Mouse (Mus musculus) forebrain, postnatal 0 days (tissue): ENCODE measurements around the gene Slco4c1. TPM values are rescaled to one million over a fixed set of nuclear protein-coding genes. Genes with fewer than 3 reads are reported as not detected.

ENCODE experiments used
- ATAC-seq: fragments of 200-750 bp; cut with Nextera tagmentation; 2 replicates; pipeline ENCODE4 v1.8.0; 2017; ENCODE audit warnings: mild to moderate bottlenecking, moderate library complexity
- DNase-seq: peaks from one replicate; pipeline ENCODE4 v3.0.0-alpha.2; 2015
- H3K27ac ChIP-seq: fragments of 300-500 bp; sonication (generic); 2 replicates; pipeline ENCODE4 v1.5.1; 2014; ENCODE audit warnings: low read depth, mild to moderate bottlenecking, antibody characterized with exemption, low read length, moderate library complexity, mixed read lengths
- H3K27me3 ChIP-seq: fragments of 300-500 bp; sonication (generic); 2 replicates; pipeline ENCODE4 v1.6.1; 2014; ENCODE audit warnings: mild to moderate bottlenecking, low read length, mixed read lengths; ENCODE audit not compliant: insufficient read depth
- H3K36me3 ChIP-seq: fragments of 300-500 bp; sonication (generic); 2 replicates; pipeline ENCODE4 v1.6.1; 2014; ENCODE audit warnings: mild to moderate bottlenecking, moderate library complexity; ENCODE audit not compliant: insufficient read depth
- H3K4me1 ChIP-seq: fragments of 300-500 bp; sonication (generic); 2 replicates; pipeline ENCODE4 v1.6.1; 2014; ENCODE audit warnings: antibody characterized with exemption; ENCODE audit not compliant: insufficient read depth
- H3K4me2 ChIP-seq: fragments of 300-500 bp; sonication (generic); 2 replicates; pipeline ENCODE4 v1.6.1; 2014; ENCODE audit warnings: low read depth, mild to moderate bottlenecking, moderate library complexity
- H3K4me3 ChIP-seq: fragments of 300-500 bp; sonication (generic); 2 replicates; pipeline ENCODE4 v1.5.1; 2014; ENCODE audit warnings: low read depth, low read length, mixed read lengths
- H3K9ac ChIP-seq: fragments of 300-500 bp; sonication (generic); 2 replicates; pipeline ENCODE4 v1.6.1; 2014; ENCODE audit warnings: mild to moderate bottlenecking
- H3K9me3 ChIP-seq: fragments of 300-500 bp; sonication (generic); 2 replicates; pipeline ENCODE4 v1.6.1; 2016; ENCODE audit warnings: low read length
- CTCF ChIP-seq: sonication (generic); IDR thresholded peaks from 2 replicates; pipeline ENCODE4 v1.5.1; 2016; ENCODE audit warnings: antibody characterized with exemption, control low read depth, low read depth
- WGBS: fragments of 180-500 bp; shearing (Covaris S2); extraction: QIAGEN DNeasy Blood & Tissue Kit; methylation state at CpG from one replicate; pipeline ENCODE4 v1.1.7; 2014; 5-methylcytosine and 5-hydroxymethylcytosine counted together
- polyA plus RNA-seq: library from polyadenylated mRNA; unstranded; fragments of >200 nt; fragmentation: Nextera tagmentation; extraction: Ambion mirVana; gene quantifications from 2 replicates; pipeline ENCODE4 v1.2.1, GENCODE M21; 2015
- total RNA-seq: library from RNA; depleted of rRNA; stranded (reverse); fragments of >200 nt; gene quantifications from 2 replicates; pipeline ENCODE4 v1.2.3, GENCODE M21; 2014

The Slco4c1 gene
- total and polyA plus RNA-seq, 2 experiments from 2014 or later, result 0.62 to 1.5 TPM

DNA sequence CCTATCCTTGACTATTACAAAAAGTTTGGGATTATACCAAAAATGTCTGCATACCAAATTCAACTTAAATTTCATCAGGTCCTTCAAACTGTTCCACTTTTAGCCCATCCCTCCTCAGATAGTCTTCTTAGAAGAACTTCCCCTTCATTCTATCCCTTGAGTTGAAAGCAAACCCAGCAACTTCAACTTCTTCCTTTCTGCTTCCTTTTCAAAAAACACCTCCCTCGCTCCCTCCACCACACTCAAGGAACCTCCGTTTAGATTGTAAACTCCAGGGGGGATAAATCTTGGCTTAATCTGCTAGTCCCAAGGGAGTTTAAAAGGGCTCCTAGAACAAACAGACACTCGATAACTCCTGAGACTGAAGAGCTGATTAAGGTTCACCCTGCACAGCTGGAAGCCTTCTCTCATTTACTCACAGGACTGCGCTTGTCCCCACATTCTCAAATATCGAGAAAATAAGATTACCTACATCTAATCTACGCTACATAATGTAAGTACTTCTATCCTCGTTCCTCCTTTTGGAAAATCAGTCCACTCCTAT is 1.1 kb downstream of the Slco4c1 start:
- Histone ChIP-seq H3K4me2 (peak overlapping the region; percentile 87), H3K4me3 (peak overlapping the region; percentile 60), H3K36me3 (no peaks in the 10 kb centered on the region), H3K4me1 (no peaks in the 10 kb centered on the region), H3K27ac (no peak overlapping the region), H3K9ac (0 out of 2 replicates have a peak overlapping the region, but pooled peaks have one; percentile 68), H3K27me3 (no peaks in the 10 kb centered on the region), H3K9me3 (no peaks in the 10 kb centered on the region)
- DNase-seq (no peak), ATAC-seq (no peak)
- WGBS, result 15% methylated on average over 7 of the region's 7 CpGs
- TF ChIP-seq CTCF, result no peak

GRCm38 (mm10) chr1:96868722-96869121 is 3.2 kb downstream of the Slco4c1 start:
- no peak overlapping the region for H3K4me3 ChIP-seq
- TF ChIP-seq CTCF, result no peak

GRCm38 (mm10) chr1:96866002-96866401 is 6.0 kb downstream of the Slco4c1 start:
- Histone ChIP-seq H3K9ac (no peak overlapping the region), H3K27me3 (no peaks in the 10 kb centered on the region), H3K4me3 (no peak overlapping the region), H3K4me1 (no peaks in the 10 kb centered on the region), H3K9me3 (no peaks in the 10 kb centered on the region), H3K27ac (no peak overlapping the region), H3K4me2 (no peak overlapping the region), H3K36me3 (no peaks in the 10 kb centered on the region)
- ATAC-seq, result no peak
- WGBS, result 95% methylated on average over 4 of the region's 4 CpGs
- no peak for DNase-seq
- no peak for TF ChIP-seq CTCF

More at GRCm38 (mm10) chr1:96868722-96869121, 3.2 kb downstream of the Slco4c1 start:
- Histone ChIP-seq H3K4me2 (no peak overlapping the region), H3K36me3 (no peaks in the 10 kb centered on the region), H3K9me3 (no peaks in the 10 kb centered on the region), H3K27ac (no peak overlapping the region), H3K27me3 (no peaks in the 10 kb centered on the region), H3K4me1 (no peaks in the 10 kb centered on the region), H3K9ac (no peak overlapping the region)
- DNase-seq (no peak), ATAC-seq (no peak)
- WGBS, result 96% methylated on average over 1 of the region's 1 CpGs

GRCm38 (mm10) chr1:96864120-96864519 is 7.9 kb downstream of the Slco4c1 start:
- ATAC-seq (no peak), DNase-seq (no peak)
- Histone ChIP-seq H3K9ac (no peak overlapping the region), H3K27me3 (no peaks in the 10 kb centered on the region), H3K9me3 (no peaks in the 10 kb centered on the region), H3K4me1 (no peaks in the 10 kb centered on the region), H3K27ac (no peak overlapping the region), H3K36me3 (no peaks in the 10 kb centered on the region), H3K4me2 (no peak overlapping the region), H3K4me3 (no peak overlapping the region)
- WGBS, result 77% methylated on average over 2 of the region's 2 CpGs
- TF ChIP-seq CTCF, result no peak

DNA sequence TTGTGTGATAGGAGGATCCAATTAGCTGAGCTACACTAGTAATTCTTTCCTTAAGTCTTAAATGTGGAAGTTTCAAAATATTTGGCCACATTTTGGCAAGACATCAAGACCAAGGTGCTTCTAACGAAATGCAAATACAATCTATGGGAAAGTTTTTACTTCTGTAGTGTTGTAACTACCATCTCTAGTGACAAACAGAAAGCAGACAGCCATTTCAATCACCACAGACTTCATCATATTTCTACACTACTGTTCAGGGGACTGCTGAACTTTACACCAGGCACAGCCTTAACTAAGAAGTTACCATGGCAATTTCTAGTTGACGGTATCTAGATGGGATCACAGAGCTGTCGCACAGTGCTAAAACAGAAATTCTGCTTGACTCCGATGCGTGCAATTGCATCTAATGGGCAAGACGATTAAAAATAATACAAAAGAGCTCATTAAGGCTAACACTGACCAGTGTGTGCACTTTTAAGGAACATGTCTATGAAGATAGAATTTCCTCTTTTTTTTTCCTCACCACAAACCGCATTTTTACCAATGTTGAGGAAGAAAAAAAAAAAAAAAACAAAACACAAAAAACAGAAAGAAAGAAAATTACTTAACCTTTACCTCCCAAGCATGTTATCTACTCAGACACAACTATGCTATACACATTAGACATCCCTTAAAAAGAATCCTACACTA is 11.8 kb downstream of the Slco4c1 start:
- Histone ChIP-seq H3K27ac (no peak overlapping the region), H3K27me3 (no peaks in the 10 kb centered on the region), H3K36me3 (no peaks in the 10 kb centered on the region), H3K4me2 (no peak overlapping the region), H3K9me3 (no peaks in the 10 kb centered on the region), H3K4me1 (no peaks in the 10 kb centered on the region), H3K4me3 (no peak overlapping the region), H3K9ac (no peak overlapping the region)
- 82% methylated on average over 7 of the region's 7 CpGs for WGBS
- DNase-seq (no peak), ATAC-seq (no peak)
- no peak for TF ChIP-seq CTCF

DNA sequence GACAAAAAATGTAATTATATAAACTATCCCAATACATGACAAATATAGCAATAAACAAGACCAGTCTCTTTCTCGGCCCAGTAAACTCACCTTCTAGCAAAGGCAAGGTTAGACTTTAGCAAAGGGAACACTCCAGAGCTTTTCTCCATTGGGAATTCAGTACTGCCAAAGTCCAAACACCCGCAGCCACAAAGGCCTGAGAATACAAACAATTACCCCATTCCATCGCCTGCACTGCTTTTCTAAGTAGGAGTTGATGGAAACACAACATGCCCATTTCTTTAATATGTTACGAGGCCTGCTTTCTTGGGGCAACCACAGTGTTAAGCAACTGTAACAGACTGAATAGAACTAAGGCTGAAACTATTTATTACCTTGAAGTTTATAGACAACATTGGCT is 18.4 kb downstream of the Slco4c1 start:
- no peak overlapping the region for H3K27ac ChIP-seq
- no peak overlapping the region for H3K9ac ChIP-seq
- TF ChIP-seq CTCF, result no peak
- H3K36me3 ChIP-seq, result no peaks in the 10 kb centered on the region
- 74% methylated on average over 4 of the region's 4 CpGs for WGBS
- ATAC-seq (no peak), DNase-seq (no peak)
- no peaks in the 10 kb centered on the region for H3K4me1 ChIP-seq
- no peak overlapping the region for H3K4me3 ChIP-seq
- no peaks in the 10 kb centered on the region for H3K9me3 ChIP-seq
- H3K4me2 ChIP-seq, result no peak overlapping the region
- H3K27me3 ChIP-seq, result no peaks in the 10 kb centered on the region

- Histone ChIP-seq H3K27ac (no peak overlapping the region), H3K4me3 (no peak overlapping the region), H3K4me2 (no peak overlapping the region), H3K36me3 (no peaks in the 10 kb centered on the region), H3K9ac (no peak overlapping the region), H3K9me3 (no peaks in the 10 kb centered on the region), H3K4me1 (no peaks in the 10 kb centered on the region), H3K27me3 (no peaks in the 10 kb centered on the region)
- 79% methylated on average over 4 of the region's 4 CpGs for WGBS
- DNase-seq (no peak), ATAC-seq (no peak)
- TF ChIP-seq CTCF, result no peak
These were observed 22.9 kb downstream of the Slco4c1 start for GRCm38 (mm10) chr1:96849101-96849500.
